Mouse (Mus musculus): ENCODE results near the gene Camsap1. TPM values are rescaled to one million over a fixed set of nuclear protein-coding genes. Genes with fewer than 3 reads are reported as not detected.

The Camsap1 gene
- polyA plus RNA-seq, 1 experiment from 2014 or later: 4.2 TPM

DNA sequence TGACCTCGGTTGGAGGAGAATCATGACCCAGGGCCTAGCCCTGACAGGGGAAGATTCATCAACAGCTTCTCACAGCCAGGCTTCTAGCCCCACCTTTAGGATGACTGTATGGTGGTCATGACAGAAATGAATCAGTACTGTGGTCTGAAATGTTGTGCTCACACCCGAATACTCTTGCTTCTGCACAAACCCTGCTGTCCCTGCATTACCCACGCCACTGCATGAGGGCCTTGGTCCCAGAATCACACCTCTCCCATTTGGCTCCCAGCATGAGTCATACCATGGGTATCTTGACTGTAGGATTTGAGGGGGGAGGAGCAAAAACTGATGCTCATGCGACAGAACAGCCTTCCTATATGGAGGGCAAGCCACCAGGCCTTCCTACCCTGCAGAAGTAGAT lies 68.9 kb downstream of the Camsap1 start:
- H3K27me3 ChIP-seq (replicated peaks; ENCODE audit: control insufficient read depth, insufficient read depth, low read length): no peaks in the 10 kb centered on the region
- no peaks in the 10 kb centered on the region for H3K9me3 ChIP-seq (ENCODE audit: control insufficient read depth, low read length)
- no peak overlapping the region for H3K4me3 ChIP-seq (ENCODE audit: low read length)
- no peaks in the 10 kb centered on the region for H3K4me1 ChIP-seq (ENCODE audit: control insufficient read depth, insufficient read depth, low read length)
- no peaks in the 10 kb centered on the region for H3K36me3 ChIP-seq (ENCODE audit: control insufficient read depth, insufficient read depth, low read length)
- H3K27ac ChIP-seq (ENCODE audit: low read length): no peak overlapping the region
- H3K9ac ChIP-seq (ENCODE audit: low read depth, low read length): no peak overlapping the region
- no peak overlapping the region for H3K4me2 ChIP-seq (ENCODE audit: low read depth, low read length)
- no peak for ATAC-seq
- 75% methylated on average over 4 of the region's 4 CpGs for WGBS

- Histone ChIP-seq H3K27ac (ENCODE audit: low read length) (no peak overlapping the region), H3K36me3 (ENCODE audit: control insufficient read depth, insufficient read depth, low read length) (no peaks in the 10 kb centered on the region), H3K9ac (ENCODE audit: low read depth, low read length) (no peak overlapping the region), H3K9me3 (ENCODE audit: control insufficient read depth, low read length) (no peaks in the 10 kb centered on the region), H3K4me2 (ENCODE audit: low read depth, low read length) (no peak overlapping the region), H3K4me3 (ENCODE audit: low read length) (no peak overlapping the region), H3K4me1 (ENCODE audit: control insufficient read depth, insufficient read depth, low read length) (no peaks in the 10 kb centered on the region), H3K27me3 (replicated peaks; ENCODE audit: control insufficient read depth, insufficient read depth, low read length) (no peaks in the 10 kb centered on the region)
- ATAC-seq: no peak
- 47% methylated on average over 2 of the region's 2 CpGs for WGBS
These were observed 69.8 kb downstream of the Camsap1 start for GRCm38 (mm10) chr2:25913247-25913646.

DNA sequence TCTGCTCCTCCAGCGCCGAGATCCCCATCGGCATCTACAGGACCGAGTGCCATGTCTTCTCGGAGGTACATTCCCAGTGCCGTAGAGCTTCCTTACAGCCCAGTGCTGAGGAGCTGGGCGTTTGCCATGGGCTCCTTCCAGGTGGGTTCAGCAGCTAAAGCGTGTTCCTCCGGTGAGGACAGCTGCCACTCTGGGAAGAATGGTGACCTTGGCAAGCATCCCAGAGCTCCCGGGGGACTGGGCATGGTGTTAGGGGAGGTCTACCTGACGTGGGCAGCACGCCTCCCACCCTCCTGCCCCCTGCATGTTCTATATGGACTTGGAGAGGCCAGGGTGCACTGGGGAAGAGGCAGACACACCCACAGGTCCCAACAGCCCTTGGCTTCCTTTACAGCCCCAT lies 73.2 kb downstream of the Camsap1 start:
- 77% methylated on average over 12 of the region's 12 CpGs for WGBS
- Histone ChIP-seq H3K4me3 (ENCODE audit: low read length) (no peak overlapping the region), H3K36me3 (ENCODE audit: control insufficient read depth, insufficient read depth, low read length) (no peaks in the 10 kb centered on the region), H3K27ac (ENCODE audit: low read length) (no peak overlapping the region), H3K4me2 (ENCODE audit: low read depth, low read length) (no peak overlapping the region), H3K4me1 (ENCODE audit: control insufficient read depth, insufficient read depth, low read length) (no peaks in the 10 kb centered on the region), H3K27me3 (replicated peaks; ENCODE audit: control insufficient read depth, insufficient read depth, low read length) (no peaks in the 10 kb centered on the region), H3K9ac (ENCODE audit: low read depth, low read length) (no peak overlapping the region), H3K9me3 (ENCODE audit: control insufficient read depth, low read length) (no peaks in the 10 kb centered on the region)
- ATAC-seq: no peak

- ATAC-seq: no peak
- H3K9ac ChIP-seq (ENCODE audit: low read depth, low read length): no peak overlapping the region
- H3K4me1 ChIP-seq (ENCODE audit: control insufficient read depth, insufficient read depth, low read length): no peaks in the 10 kb centered on the region
- H3K27ac ChIP-seq (ENCODE audit: low read length): no peak overlapping the region
- H3K36me3 ChIP-seq (ENCODE audit: control insufficient read depth, insufficient read depth, low read length): no peaks in the 10 kb centered on the region
- WGBS: 79% methylated on average over 9 of the region's 9 CpGs
- H3K4me2 ChIP-seq (ENCODE audit: low read depth, low read length): no peak overlapping the region
- H3K9me3 ChIP-seq (ENCODE audit: control insufficient read depth, low read length): no peaks in the 10 kb centered on the region
- no peak overlapping the region for H3K4me3 ChIP-seq (ENCODE audit: low read length)
- H3K27me3 ChIP-seq (replicated peaks; ENCODE audit: control insufficient read depth, insufficient read depth, low read length): no peaks in the 10 kb centered on the region
These were observed 84.1 kb downstream of the Camsap1 start for GRCm38 (mm10) chr2:25898970-25899369.

DNA sequence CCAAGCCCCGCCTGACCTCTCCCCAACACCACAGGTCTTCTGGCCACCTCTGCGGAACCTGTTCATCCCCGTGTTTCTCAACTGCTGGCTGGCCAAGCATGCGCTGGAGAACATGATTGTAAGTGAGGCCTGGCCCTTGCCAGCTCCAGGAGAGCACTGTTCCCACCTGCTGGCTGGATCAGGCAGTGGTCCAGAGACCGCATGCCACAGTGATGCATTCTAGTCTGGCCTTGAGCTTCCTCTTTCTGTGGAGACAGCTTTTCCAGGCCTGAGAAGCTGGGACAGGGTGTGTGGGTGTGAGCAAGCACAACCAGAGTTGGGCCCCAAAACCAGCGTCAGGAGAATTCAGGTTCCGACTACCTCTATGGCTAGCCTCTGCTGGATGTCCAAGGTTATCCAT lies 90.6 kb downstream of the Camsap1 start:
- no peak overlapping the region for H3K4me2 ChIP-seq (ENCODE audit: low read depth, low read length)
- H3K36me3 ChIP-seq (ENCODE audit: control insufficient read depth, insufficient read depth, low read length): no peaks in the 10 kb centered on the region
- H3K9me3 ChIP-seq (ENCODE audit: control insufficient read depth, low read length): no peaks in the 10 kb centered on the region
- H3K9ac ChIP-seq (ENCODE audit: low read depth, low read length): no peak overlapping the region
- no peak for ATAC-seq
- H3K4me3 ChIP-seq (ENCODE audit: low read length): no peak overlapping the region
- H3K27me3 ChIP-seq (replicated peaks; ENCODE audit: control insufficient read depth, insufficient read depth, low read length): no peaks in the 10 kb centered on the region
- no peak overlapping the region for H3K27ac ChIP-seq (ENCODE audit: low read length)
- 77% methylated on average over 7 of the region's 7 CpGs for WGBS
- no peaks in the 10 kb centered on the region for H3K4me1 ChIP-seq (ENCODE audit: control insufficient read depth, insufficient read depth, low read length)

- Histone ChIP-seq H3K36me3 (ENCODE audit: control insufficient read depth, insufficient read depth, low read length) (no peaks in the 10 kb centered on the region), H3K4me2 (ENCODE audit: low read depth, low read length) (no peak overlapping the region), H3K9ac (ENCODE audit: low read depth, low read length) (no peak overlapping the region), H3K27me3 (replicated peaks; ENCODE audit: control insufficient read depth, insufficient read depth, low read length) (no peaks in the 10 kb centered on the region), H3K9me3 (ENCODE audit: control insufficient read depth, low read length) (no peaks in the 10 kb centered on the region), H3K4me3 (ENCODE audit: low read length) (no peak overlapping the region), H3K4me1 (ENCODE audit: control insufficient read depth, insufficient read depth, low read length) (no peaks in the 10 kb centered on the region), H3K27ac (ENCODE audit: low read length) (no peak overlapping the region)
- no peak for ATAC-seq
- 57% methylated on average over 5 of the region's 5 CpGs for WGBS
These were observed 94.9 kb downstream of the Camsap1 start for GRCm38 (mm10) chr2:25888144-25888543.

DNA sequence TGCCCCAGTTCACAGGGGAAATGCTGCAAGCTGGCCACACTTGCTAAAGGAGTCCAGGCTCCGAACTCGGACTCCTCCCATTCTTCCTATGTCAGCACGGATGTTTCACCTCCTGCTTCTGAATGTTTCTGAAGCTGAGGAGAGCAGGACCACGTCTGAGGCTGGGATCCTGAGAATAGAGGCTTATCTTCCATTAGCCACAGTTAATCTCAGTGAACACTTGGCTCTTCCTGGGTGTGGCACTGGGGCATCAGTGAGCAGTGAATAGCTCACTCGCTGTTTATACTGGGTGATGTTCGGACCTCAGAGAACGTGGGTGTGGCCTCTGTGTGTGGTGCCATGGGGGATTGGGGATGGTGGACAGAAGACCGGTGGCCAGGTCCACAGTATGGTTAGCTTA lies 95.9 kb downstream of the Camsap1 start:
- WGBS: 52% methylated on average over 8 of the region's 8 CpGs
- H3K36me3 ChIP-seq (ENCODE audit: control insufficient read depth, insufficient read depth, low read length): no peaks in the 10 kb centered on the region
- no peak overlapping the region for H3K9ac ChIP-seq (ENCODE audit: low read depth, low read length)
- no peak overlapping the region for H3K4me3 ChIP-seq (ENCODE audit: low read length)
- no peaks in the 10 kb centered on the region for H3K4me1 ChIP-seq (ENCODE audit: control insufficient read depth, insufficient read depth, low read length)
- no peaks in the 10 kb centered on the region for H3K27me3 ChIP-seq (replicated peaks; ENCODE audit: control insufficient read depth, insufficient read depth, low read length)
- H3K27ac ChIP-seq (ENCODE audit: low read length): no peak overlapping the region
- H3K9me3 ChIP-seq (ENCODE audit: control insufficient read depth, low read length): no peaks in the 10 kb centered on the region
- ATAC-seq: no peak
- no peak overlapping the region for H3K4me2 ChIP-seq (ENCODE audit: low read depth, low read length)

DNA sequence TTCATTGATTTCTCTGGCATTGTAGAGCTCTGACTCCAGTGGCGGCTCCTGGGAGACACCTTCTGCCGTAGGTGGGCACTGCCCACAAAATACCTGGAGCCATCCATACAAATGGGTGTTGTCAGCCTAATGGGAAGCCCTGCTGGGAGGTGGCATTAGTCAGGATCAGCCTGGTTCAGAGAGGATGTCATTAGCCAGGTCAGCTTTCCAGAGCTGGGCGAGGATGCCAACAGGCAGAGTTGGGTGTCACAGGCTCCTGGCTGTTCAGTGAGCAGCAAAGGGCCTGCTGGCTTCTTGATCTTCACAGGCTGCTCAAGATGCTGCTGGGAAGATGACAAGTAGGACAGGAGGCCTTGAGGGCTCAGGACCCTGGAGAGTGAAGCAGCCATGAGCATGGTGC lies 98.3 kb downstream of the Camsap1 start:
- no peak overlapping the region for H3K27ac ChIP-seq (ENCODE audit: low read length)
- H3K27me3 ChIP-seq (replicated peaks; ENCODE audit: control insufficient read depth, insufficient read depth, low read length): no peaks in the 10 kb centered on the region
- no peaks in the 10 kb centered on the region for H3K4me1 ChIP-seq (ENCODE audit: control insufficient read depth, insufficient read depth, low read length)
- H3K4me3 ChIP-seq (ENCODE audit: low read length): no peak overlapping the region
- H3K9ac ChIP-seq (ENCODE audit: low read depth, low read length): no peak overlapping the region
- WGBS: 84% methylated on average over 3 of the region's 3 CpGs
- no peaks in the 10 kb centered on the region for H3K36me3 ChIP-seq (ENCODE audit: control insufficient read depth, insufficient read depth, low read length)
- no peak overlapping the region for H3K4me2 ChIP-seq (ENCODE audit: low read depth, low read length)
- no peak for ATAC-seq
- no peaks in the 10 kb centered on the region for H3K9me3 ChIP-seq (ENCODE audit: control insufficient read depth, low read length)

GRCm38 (mm10) chr2:25882276-25882675 lies 100.8 kb downstream of the Camsap1 start:
- Histone ChIP-seq H3K9ac (ENCODE audit: low read depth, low read length) (no peak overlapping the region), H3K4me3 (ENCODE audit: low read length) (no peak overlapping the region), H3K4me2 (ENCODE audit: low read depth, low read length) (no peak overlapping the region), H3K36me3 (ENCODE audit: control insufficient read depth, insufficient read depth, low read length) (no peaks in the 10 kb centered on the region), H3K27me3 (replicated peaks; ENCODE audit: control insufficient read depth, insufficient read depth, low read length) (peaks cover 17% of the 10 kb centered on the region), H3K27ac (ENCODE audit: low read length) (no peak overlapping the region), H3K9me3 (ENCODE audit: control insufficient read depth, low read length) (no peaks in the 10 kb centered on the region), H3K4me1 (ENCODE audit: control insufficient read depth, insufficient read depth, low read length) (peaks cover 5% of the 10 kb centered on the region; the same call in 1 of the 2 replicates)
- 31% methylated on average over 1 of the region's 1 CpGs for WGBS
- no peak for ATAC-seq

DNA sequence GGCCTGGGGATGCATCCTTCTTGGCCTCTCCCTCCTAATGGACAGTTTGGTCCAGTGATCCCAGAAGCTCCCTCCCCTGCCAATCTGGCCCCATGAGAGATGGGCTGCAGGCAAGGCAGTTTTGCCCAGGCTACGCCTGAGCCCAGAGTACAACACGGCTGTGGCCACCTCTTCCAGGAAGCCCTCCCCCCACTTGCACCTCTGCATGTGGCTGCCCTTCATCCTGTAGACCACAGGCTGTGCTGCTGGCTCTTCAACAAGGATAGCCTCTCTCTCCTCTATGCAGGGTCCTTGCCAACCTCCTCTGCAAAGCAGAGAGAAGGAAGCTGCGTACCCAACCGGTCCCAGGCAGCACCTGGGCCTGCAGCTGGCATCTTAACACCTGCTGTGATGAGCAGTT lies 104.0 kb downstream of the Camsap1 start:
- H3K27me3 ChIP-seq (replicated peaks; ENCODE audit: control insufficient read depth, insufficient read depth, low read length): peaks cover 21% of the 10 kb centered on the region
- H3K9ac ChIP-seq (ENCODE audit: low read depth, low read length): no peak overlapping the region
- no peaks in the 10 kb centered on the region for H3K36me3 ChIP-seq (ENCODE audit: control insufficient read depth, insufficient read depth, low read length)
- H3K4me1 ChIP-seq (ENCODE audit: control insufficient read depth, insufficient read depth, low read length): peaks cover 5% of the 10 kb centered on the region; the same call in 1 of the 2 replicates
- WGBS: 74% methylated on average over 4 of the region's 4 CpGs
- ATAC-seq: no peak
- H3K27ac ChIP-seq (ENCODE audit: low read length): no peak overlapping the region
- no peak overlapping the region for H3K4me2 ChIP-seq (ENCODE audit: low read depth, low read length)
- no peaks in the 10 kb centered on the region for H3K9me3 ChIP-seq (ENCODE audit: control insufficient read depth, low read length)
- H3K4me3 ChIP-seq (ENCODE audit: low read length): no peak overlapping the region

Measured in intestine, embryonic 16.5 days (tissue).